Mouse (Mus musculus): ENCODE results near the gene Gm28038. TPM values are rescaled to one million over a fixed set of nuclear protein-coding genes. Genes with fewer than 3 reads are reported as not detected.
A peak's percentile ranks its signal among the peaks of the same experiment; 100 is the strongest.

Gene Gm28038
- polyA plus RNA-seq, 1 experiment from 2014 or later, result not detected

GRCm38 (mm10) chr2:30242509-30242908 is 38.3 kb upstream of the Gm28038 start:
- DNase-seq (ENCODE audit: low spot score) (no peak), ATAC-seq (replicated peaks; ENCODE audit: low FRiP score, low TSS enrichment, low read depth) (no peak)
- H3K36me3 ChIP-seq (ENCODE audit: control insufficient read depth, insufficient read depth, low read length), result peaks cover 32% of the 10 kb centered on the region

GRCm38 (mm10) chr2:30243391-30243790 is 37.5 kb upstream of the Gm28038 start:
- Histone ChIP-seq H3K4me3 (ENCODE audit: low read depth, low read length) (no peak overlapping the region), H3K9ac (ENCODE audit: low read length) (no peak overlapping the region), H3K4me2 (ENCODE audit: low read length) (no peak overlapping the region), H3K36me3 (ENCODE audit: control insufficient read depth, insufficient read depth, low read length) (peaks cover 40% of the 10 kb centered on the region), H3K27ac (ENCODE audit: low read depth) (no peak overlapping the region), H3K9me3 (ENCODE audit: control insufficient read depth, low read length) (no peaks in the 10 kb centered on the region), H3K27me3 (replicated peaks; ENCODE audit: control insufficient read depth, insufficient read depth, low read length) (no peaks in the 10 kb centered on the region), H3K4me1 (replicated peaks; ENCODE audit: control insufficient read depth, insufficient read depth, low read length) (peaks cover 13% of the 10 kb centered on the region)
- ATAC-seq (replicated peaks; ENCODE audit: low FRiP score, low TSS enrichment, low read depth), result no peak
- WGBS, result 93% methylated on average over 4 of the region's 4 CpGs
- DNase-seq (ENCODE audit: low spot score), result no peak

More at GRCm38 (mm10) chr2:30242509-30242908, 38.3 kb upstream of the Gm28038 start:
- no peaks in the 10 kb centered on the region for H3K9me3 ChIP-seq (ENCODE audit: control insufficient read depth, low read length)
- H3K9ac ChIP-seq (ENCODE audit: low read length), result no peak overlapping the region
- H3K27ac ChIP-seq (ENCODE audit: low read depth), result no peak overlapping the region
- no peaks in the 10 kb centered on the region for H3K27me3 ChIP-seq (replicated peaks; ENCODE audit: control insufficient read depth, insufficient read depth, low read length)
- WGBS, result 41% methylated on average over 4 of the region's 4 CpGs
- H3K4me2 ChIP-seq (ENCODE audit: low read length), result no peak overlapping the region
- no peak overlapping the region for H3K4me3 ChIP-seq (ENCODE audit: low read depth, low read length)
- peaks cover 14% of the 10 kb centered on the region for H3K4me1 ChIP-seq (replicated peaks; ENCODE audit: control insufficient read depth, insufficient read depth, low read length)

DNA sequence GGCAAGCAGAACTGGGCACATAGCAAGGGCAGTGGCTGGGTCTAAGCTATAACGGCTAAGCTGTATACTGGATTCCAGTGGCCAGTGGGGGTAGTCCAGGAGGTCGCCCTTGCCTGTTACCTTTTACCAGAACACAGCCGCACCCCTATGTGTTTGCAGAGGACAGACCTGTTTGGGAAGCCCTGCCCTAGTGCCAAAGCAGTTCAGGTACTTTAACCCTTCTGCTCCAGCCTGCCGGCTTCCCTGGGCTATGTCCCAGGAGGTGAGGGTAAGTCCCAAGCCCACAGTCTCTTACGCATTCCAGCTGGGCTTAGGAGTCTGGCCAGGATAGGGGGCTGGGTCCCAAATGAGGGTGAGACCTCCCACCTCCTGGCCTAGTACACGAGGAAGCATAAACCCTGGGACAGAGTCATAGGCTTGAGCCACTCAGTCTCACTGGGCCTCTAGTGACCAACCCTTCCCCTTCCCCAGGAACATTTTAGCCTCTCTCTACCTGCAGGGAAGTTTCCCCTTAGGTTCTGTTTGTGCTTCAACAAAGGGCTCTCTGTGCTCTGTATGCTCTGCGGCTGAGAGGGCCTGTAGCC is 36.2 kb upstream of the Gm28038 start:
- WGBS, result 56% methylated on average over 7 of the region's 7 CpGs
- DNase-seq (ENCODE audit: low spot score) (no peak), ATAC-seq (replicated peaks; ENCODE audit: low FRiP score, low TSS enrichment, low read depth) (peak; percentile 26; the same call in 1 of the 2 replicates)
- peaks cover 52% of the 10 kb centered on the region for H3K36me3 ChIP-seq (ENCODE audit: control insufficient read depth, insufficient read depth, low read length)
- peak overlapping the region; percentile 29; the same call in 1 of the 2 replicates for H3K27ac ChIP-seq (ENCODE audit: low read depth)
- no peak overlapping the region for H3K4me2 ChIP-seq (ENCODE audit: low read length)
- H3K9me3 ChIP-seq (ENCODE audit: control insufficient read depth, low read length), result no peaks in the 10 kb centered on the region
- H3K9ac ChIP-seq (ENCODE audit: low read length), result no peak overlapping the region
- no peak overlapping the region for H3K4me3 ChIP-seq (ENCODE audit: low read depth, low read length)
- no peaks in the 10 kb centered on the region for H3K27me3 ChIP-seq (replicated peaks; ENCODE audit: control insufficient read depth, insufficient read depth, low read length)
- 0 out of 2 replicates have a peak, but pooled peaks cover under 1% of the 10 kb centered on the region for H3K4me1 ChIP-seq (replicated peaks; ENCODE audit: control insufficient read depth, insufficient read depth, low read length)

GRCm38 (mm10) chr2:30247036-30247435 is 33.8 kb upstream of the Gm28038 start:
- Histone ChIP-seq H3K27ac (ENCODE audit: low read depth) (no peak overlapping the region), H3K9ac (ENCODE audit: low read length) (no peak overlapping the region), H3K4me2 (ENCODE audit: low read length) (no peak overlapping the region), H3K4me1 (replicated peaks; ENCODE audit: control insufficient read depth, insufficient read depth, low read length) (peaks cover 6% of the 10 kb centered on the region; the same call in 1 of the 2 replicates), H3K36me3 (ENCODE audit: control insufficient read depth, insufficient read depth, low read length) (peaks cover 31% of the 10 kb centered on the region), H3K4me3 (ENCODE audit: low read depth, low read length) (no peak overlapping the region), H3K27me3 (replicated peaks; ENCODE audit: control insufficient read depth, insufficient read depth, low read length) (no peaks in the 10 kb centered on the region), H3K9me3 (ENCODE audit: control insufficient read depth, low read length) (no peaks in the 10 kb centered on the region)
- 96% methylated on average over 5 of the region's 5 CpGs for WGBS
- no peak for ATAC-seq (replicated peaks; ENCODE audit: low FRiP score, low TSS enrichment, low read depth)
- no peak for DNase-seq (ENCODE audit: low spot score)

DNA sequence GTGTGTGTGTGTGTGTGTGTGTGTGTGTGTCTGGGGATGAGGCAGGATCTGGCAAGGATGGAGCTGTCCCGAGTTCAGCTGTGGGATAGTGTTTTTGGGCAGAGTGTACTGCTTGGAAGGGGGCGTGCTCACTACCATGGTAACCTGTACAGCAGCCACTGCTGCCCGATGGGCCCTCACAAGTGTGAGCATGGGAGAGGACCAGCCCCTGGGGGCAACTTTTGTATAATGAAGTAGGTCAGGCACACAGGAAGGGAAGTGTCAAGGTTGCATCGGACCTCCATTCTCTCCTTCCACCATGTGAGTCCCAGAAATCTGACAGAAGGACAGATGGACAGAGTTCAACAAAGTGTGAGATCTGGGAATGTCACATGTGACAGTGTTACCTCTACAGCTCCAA is 33.2 kb upstream of the Gm28038 start:
- Histone ChIP-seq H3K4me2 (ENCODE audit: low read length) (no peak overlapping the region), H3K4me3 (ENCODE audit: low read depth, low read length) (no peak overlapping the region), H3K27me3 (replicated peaks; ENCODE audit: control insufficient read depth, insufficient read depth, low read length) (no peaks in the 10 kb centered on the region), H3K4me1 (replicated peaks; ENCODE audit: control insufficient read depth, insufficient read depth, low read length) (peaks cover 10% of the 10 kb centered on the region; the same call in 1 of the 2 replicates), H3K36me3 (ENCODE audit: control insufficient read depth, insufficient read depth, low read length) (peaks cover 31% of the 10 kb centered on the region), H3K9me3 (ENCODE audit: control insufficient read depth, low read length) (no peaks in the 10 kb centered on the region), H3K9ac (ENCODE audit: low read length) (no peak overlapping the region), H3K27ac (ENCODE audit: low read depth) (no peak overlapping the region)
- WGBS, result 78% methylated on average over 4 of the region's 4 CpGs
- no peak for ATAC-seq (replicated peaks; ENCODE audit: low FRiP score, low TSS enrichment, low read depth)
- DNase-seq (ENCODE audit: low spot score), result no peak

DNA sequence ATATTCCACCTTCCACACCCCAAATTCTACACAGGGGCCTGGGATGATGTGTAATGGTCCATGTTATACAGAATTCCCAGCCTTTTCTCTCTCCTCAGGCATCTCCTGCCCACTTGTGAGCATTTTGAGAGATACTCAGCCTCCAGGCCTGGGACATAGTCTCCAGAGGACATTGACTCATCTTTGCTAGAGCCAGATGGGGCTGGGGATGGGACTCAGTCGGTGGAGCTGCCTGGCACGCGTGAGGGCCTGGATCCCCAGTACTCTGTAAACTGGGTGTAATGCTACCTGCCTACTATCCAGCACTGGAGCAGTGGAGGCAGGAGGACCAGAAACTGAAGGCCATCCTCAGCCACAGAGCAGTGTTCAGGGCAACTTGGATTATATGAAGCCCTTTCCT is 31.7 kb upstream of the Gm28038 start:
- H3K27ac ChIP-seq (ENCODE audit: low read depth), result no peak overlapping the region
- no peak for ATAC-seq (replicated peaks; ENCODE audit: low FRiP score, low TSS enrichment, low read depth)

GRCm38 (mm10) chr2:30250166-30251128 is 30.4 kb upstream of the Gm28038 start:
- H3K36me3 ChIP-seq (ENCODE audit: control insufficient read depth, insufficient read depth, low read length), result peaks cover 32% of the 10 kb centered on the region
- H3K27ac ChIP-seq (ENCODE audit: low read depth), result no peak overlapping the region
- no peaks in the 10 kb centered on the region for H3K9me3 ChIP-seq (ENCODE audit: control insufficient read depth, low read length)

More for the DNA sequence above, 31.7 kb upstream of the Gm28038 start:
- no peak overlapping the region for H3K4me3 ChIP-seq (ENCODE audit: low read depth, low read length)
- DNase-seq (ENCODE audit: low spot score), result no peak
- H3K9ac ChIP-seq (ENCODE audit: low read length), result no peak overlapping the region
- H3K36me3 ChIP-seq (ENCODE audit: control insufficient read depth, insufficient read depth, low read length), result peaks cover 23% of the 10 kb centered on the region
- WGBS, result 97% methylated on average over 3 of the region's 3 CpGs
- H3K27me3 ChIP-seq (replicated peaks; ENCODE audit: control insufficient read depth, insufficient read depth, low read length), result no peaks in the 10 kb centered on the region
- peaks cover 10% of the 10 kb centered on the region; the same call in 1 of the 2 replicates for H3K4me1 ChIP-seq (replicated peaks; ENCODE audit: control insufficient read depth, insufficient read depth, low read length)
- no peak overlapping the region for H3K4me2 ChIP-seq (ENCODE audit: low read length)
- no peaks in the 10 kb centered on the region for H3K9me3 ChIP-seq (ENCODE audit: control insufficient read depth, low read length)

DNA sequence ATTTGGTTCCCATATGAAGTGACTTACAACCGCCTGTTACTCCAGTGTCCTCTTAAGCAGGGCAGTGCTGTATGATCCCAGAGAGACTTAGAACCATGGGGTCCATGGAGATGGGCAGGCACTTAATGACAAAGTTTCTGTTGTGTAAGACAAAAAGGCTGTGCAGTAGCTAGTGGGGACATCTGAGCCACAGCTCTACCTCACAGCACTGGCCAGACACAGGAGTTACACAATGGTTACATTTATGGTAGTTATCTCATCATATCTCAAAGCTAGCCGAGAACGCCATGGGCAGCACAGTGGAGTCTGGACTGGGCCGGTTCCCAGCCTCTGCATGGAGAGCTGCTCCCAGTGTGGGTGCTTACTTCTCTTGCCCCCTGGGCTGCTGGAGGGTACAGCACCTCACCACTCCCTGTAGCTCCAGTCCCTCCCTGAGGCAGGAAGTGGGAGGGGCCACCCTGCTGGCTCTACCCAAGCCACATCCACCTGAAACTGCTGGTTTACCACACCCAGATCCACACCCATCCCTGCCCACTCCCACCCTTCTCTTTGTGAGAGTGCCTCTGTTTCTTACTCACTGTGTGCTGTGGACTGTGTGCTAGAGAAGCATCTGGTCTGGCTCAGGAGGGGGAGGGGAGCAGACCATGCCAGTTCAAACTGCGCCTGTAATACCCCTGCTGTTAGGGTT is 29.3 kb upstream of the Gm28038 start:
- no peak overlapping the region for H3K4me2 ChIP-seq (ENCODE audit: low read length)

More at GRCm38 (mm10) chr2:30250166-30251128, 30.4 kb upstream of the Gm28038 start:
- Histone ChIP-seq H3K4me2 (ENCODE audit: low read length) (no peak overlapping the region), H3K4me1 (replicated peaks; ENCODE audit: control insufficient read depth, insufficient read depth, low read length) (peaks cover 10% of the 10 kb centered on the region; the same call in 1 of the 2 replicates), H3K4me3 (ENCODE audit: low read depth, low read length) (no peak overlapping the region), H3K9ac (ENCODE audit: low read length) (no peak overlapping the region), H3K27me3 (replicated peaks; ENCODE audit: control insufficient read depth, insufficient read depth, low read length) (no peaks in the 10 kb centered on the region)
- whole genome bisulfite sequencing, result 85% methylated on average over 10 of the region's 10 CpGs
- DNase-seq (ENCODE audit: low spot score) (no peak), ATAC-seq (replicated peaks; ENCODE audit: low FRiP score, low TSS enrichment, low read depth) (no peak)

More for the DNA sequence above, 29.3 kb upstream of the Gm28038 start:
- Histone ChIP-seq H3K4me3 (ENCODE audit: low read depth, low read length) (no peak overlapping the region), H3K27me3 (replicated peaks; ENCODE audit: control insufficient read depth, insufficient read depth, low read length) (no peaks in the 10 kb centered on the region), H3K4me1 (replicated peaks; ENCODE audit: control insufficient read depth, insufficient read depth, low read length) (peaks cover 10% of the 10 kb centered on the region; the same call in 1 of the 2 replicates), H3K27ac (ENCODE audit: low read depth) (peak overlapping the region; percentile 62), H3K9me3 (ENCODE audit: control insufficient read depth, low read length) (no peaks in the 10 kb centered on the region), H3K36me3 (ENCODE audit: control insufficient read depth, insufficient read depth, low read length) (peaks cover 44% of the 10 kb centered on the region), H3K9ac (ENCODE audit: low read length) (no peak overlapping the region)
- WGBS, result 76% methylated on average over 5 of the region's 5 CpGs
- DNase-seq (ENCODE audit: low spot score) (peak; percentile 75), ATAC-seq (replicated peaks; ENCODE audit: low FRiP score, low TSS enrichment, low read depth) (peak; percentile 90)

Measured in intestine, embryonic 14.5 days (tissue).